Mouse (Mus musculus) ovary, postnatal 10 days (tissue): Measurements from ENCODE around the gene Sox8.

Experiments
- DNase-seq: peaks from one replicate; pipeline ENCODE4 v3.0.0; 2022; ENCODE audit warnings: low spot score

The Sox8 gene

DNA sequence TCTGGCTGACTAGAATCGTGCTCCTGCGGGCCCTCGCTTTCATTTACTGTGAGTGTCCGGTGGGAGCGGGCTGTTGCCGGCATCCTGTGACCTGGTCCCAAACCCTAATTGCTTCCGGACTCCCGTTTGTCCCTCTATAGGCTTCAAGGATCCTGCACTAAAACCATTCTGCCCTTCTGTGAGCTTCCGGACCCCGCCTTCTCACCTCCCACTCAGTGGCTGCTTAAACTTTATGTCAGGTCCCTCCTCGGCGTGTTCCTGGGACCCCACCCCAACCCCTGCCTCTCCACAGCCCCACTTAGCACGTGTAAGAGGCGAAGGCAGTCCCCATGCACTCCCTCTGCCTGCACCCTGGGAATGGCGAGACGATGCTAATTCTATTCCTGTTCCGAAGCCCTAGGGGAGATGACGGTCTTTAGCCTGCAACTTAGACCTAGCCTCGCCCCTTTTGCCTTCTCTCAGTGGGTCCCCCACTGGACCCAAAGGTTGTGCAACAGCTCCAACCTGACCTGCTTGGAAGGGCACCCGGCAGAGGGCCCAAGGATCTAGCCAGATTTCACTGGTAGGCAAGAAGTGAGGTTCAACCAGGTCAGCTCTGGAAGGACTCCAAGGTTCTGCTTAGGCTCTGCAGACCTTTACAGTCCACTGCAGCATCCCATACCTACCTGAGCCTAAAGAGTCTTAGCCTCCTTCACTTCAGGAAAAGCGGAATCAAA lies 9.0 kb upstream of the Sox8 start:
- no peak for DNase-seq

GRCm38 (mm10) chr17:25578920-25579319 lies 8.4 kb upstream of the Sox8 start, which contains the start of gene Lmf1:
TSS of gene Lmf1 (plus strand) at chr17:25579085.
- peak; percentile 78 for DNase-seq

DNA sequence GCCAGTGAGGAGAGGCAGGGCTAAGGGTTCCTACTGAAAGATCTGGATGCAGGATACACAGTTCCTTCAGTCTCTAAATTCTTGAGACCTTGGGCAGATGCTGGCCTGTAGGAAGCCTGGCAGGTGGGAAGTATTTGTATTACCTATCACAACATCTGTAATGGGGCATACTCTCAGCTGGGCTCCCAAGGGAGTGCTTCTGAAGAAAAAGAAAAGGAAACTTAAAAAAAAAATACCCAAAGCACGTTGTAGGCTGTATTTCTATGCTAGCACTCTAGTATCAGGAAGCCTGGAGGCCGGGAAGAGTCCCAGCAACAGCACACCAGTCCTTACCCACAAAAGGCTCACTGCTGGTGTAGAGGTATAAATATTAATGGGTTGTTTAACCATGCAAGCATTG lies 7.2 kb upstream of the Sox8 start:
- no peak for DNase-seq

- no peak for DNase-seq
These were observed 6.8 kb upstream of the Sox8 start for GRCm38 (mm10) chr17:25577263-25577662.

- DNase-seq, result no peak
These were observed 5.5 kb upstream of the Sox8 start for GRCm38 (mm10) chr17:25576034-25576433.

DNA sequence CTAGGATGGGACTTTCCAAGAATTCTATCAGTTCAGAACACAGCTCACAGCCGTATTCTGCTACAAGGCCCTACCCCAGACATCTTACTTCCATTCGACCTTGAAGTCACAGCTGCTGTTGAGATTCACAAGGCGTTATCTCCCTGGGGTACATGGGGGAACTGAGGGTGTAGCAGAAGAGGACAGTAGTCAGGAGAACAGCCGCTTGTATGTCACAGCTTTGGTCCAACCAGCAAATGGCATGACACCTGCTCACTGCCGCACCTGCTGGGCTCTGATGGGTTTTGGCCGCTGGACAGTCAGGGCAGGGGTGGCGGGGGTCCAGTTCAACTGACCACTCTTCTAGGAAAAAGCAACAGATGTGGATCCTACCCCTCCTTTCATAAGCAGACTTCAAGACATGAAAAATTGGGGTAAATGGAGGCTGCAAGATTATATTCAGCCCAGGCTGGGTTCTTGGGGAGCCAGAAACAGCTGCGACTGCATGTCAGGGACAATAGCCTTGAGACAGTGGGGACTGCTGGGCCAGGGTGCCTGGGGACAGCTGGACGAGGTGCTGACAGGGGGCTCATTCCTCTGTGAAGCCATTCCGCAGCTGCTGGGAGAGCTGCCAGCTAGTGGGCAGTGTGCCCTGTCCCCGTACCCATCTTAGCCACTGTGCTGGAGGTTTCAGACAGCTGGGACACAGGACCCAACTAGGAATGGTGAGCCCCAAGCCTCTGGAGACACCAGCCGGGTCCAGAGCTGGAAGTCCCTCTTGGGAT lies 4.9 kb upstream of the Sox8 start:
- DNase-seq, result no peak

DNA sequence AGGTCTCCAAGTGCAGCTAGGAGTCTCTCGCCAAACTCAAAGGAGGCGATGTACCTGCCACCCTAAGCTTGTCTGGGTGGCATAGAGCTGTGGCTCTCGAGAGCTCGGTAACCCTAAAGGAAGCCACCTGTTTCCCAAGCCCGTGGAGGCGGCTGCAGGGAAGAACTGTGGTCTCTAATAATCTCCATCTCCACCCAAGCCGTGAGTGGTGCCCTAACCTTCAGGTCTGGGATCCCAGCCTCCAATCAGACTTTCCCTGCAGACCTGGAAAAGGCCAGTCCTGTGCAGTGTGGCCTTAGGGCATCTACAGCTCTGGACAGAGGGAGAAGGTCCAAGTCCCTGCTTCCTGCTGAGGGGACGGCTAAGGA lies 951 bp upstream of the Sox8 start:
- no peak for DNase-seq

DNA sequence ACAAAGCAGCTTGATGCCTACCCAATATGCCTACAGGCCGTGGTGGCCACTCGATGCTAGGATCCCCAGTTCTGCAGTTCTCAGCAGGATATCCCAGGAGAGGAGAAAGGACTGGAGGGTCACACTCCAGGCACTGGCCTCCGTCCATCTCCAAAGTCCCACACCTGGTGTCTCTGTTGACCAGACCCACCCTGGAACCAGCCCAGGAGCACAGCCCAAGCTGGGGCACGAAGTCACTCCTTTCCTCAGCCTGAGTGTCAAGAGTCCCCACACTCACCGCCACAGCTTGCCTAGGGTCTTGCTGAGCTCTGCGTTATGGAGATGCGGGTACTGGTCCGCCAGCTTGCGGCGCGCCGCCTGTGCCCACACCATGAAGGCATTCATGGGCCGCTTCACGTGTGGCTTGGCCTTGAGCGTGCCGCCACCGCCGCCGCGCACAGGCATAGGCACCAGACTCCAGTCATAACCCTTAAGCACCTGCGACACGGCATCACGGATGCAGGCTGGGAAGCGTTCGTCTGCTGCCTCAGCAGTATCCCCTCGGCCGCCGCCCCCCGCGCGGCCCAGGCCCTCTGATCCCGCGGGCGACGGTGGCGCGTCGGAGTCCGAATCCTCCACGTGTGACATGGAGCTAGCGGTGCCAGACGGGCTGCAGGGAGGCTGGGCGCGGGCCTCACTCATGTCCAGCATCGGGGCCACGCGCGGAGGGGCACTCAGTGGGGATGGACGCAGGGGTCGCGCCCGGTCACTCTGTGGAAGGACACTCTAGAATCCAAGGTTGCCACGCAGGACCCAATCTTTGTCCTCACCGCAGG lies 446 bp downstream of the Sox8 start:
- DNase-seq, result no peak

GRCm38 (mm10) chr17:25568880-25569279 lies 1.6 kb downstream of the Sox8 start:
- no peak for DNase-seq

- no peak for DNase-seq
These were observed 2.3 kb downstream of the Sox8 start for GRCm38 (mm10) chr17:25568206-25568605.

DNA sequence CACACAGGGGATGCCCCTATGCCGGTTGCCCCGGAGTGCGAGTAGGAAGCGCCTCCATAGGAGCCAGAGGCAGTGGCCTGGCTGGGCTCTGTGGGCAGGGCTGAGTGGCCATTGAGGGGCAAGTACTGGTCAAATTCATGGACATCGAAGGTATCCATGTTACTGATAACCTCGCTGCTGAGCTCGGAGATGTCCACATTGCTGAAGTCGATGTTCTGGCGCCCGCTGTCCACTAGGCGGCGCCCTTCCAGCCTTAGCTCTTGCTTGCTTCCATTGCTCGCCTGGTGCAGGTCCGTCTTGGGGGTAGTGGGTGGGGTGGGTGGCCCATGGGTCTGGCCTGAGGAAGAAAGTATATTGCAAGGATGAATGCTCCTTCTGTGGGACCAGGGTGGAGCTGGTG lies 2.7 kb downstream of the Sox8 start:
- no peak for DNase-seq

- DNase-seq, result no peak
These were observed 3.2 kb downstream of the Sox8 start for GRCm38 (mm10) chr17:25567261-25567660.

GRCm38 (mm10) chr17:25565860-25566600 lies 4.5 kb downstream of the Sox8 start:
- DNase-seq, result no peak

DNA sequence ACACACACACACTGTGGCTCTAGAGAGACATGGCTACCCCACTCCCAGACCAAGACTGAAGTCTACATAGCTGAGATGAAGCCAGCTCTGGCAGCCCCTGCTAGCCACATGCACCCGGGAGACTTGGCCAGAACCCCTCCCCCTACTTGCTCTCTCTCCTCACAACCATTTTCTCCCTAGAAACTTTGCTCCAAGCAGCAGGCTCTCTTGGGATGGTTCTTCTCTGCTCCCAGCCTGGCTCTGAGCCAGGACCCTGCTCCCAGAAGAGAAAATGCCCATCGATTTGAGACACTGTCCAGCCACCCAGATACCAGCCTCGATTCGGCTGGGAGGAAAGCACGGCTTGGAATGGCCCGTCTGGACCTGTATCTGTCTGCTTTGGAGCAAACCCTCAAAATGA lies 5.2 kb downstream of the Sox8 start:
- no peak for DNase-seq

- DNase-seq, result no peak
These were observed 6.0 kb downstream of the Sox8 start for GRCm38 (mm10) chr17:25564481-25564880.

DNA sequence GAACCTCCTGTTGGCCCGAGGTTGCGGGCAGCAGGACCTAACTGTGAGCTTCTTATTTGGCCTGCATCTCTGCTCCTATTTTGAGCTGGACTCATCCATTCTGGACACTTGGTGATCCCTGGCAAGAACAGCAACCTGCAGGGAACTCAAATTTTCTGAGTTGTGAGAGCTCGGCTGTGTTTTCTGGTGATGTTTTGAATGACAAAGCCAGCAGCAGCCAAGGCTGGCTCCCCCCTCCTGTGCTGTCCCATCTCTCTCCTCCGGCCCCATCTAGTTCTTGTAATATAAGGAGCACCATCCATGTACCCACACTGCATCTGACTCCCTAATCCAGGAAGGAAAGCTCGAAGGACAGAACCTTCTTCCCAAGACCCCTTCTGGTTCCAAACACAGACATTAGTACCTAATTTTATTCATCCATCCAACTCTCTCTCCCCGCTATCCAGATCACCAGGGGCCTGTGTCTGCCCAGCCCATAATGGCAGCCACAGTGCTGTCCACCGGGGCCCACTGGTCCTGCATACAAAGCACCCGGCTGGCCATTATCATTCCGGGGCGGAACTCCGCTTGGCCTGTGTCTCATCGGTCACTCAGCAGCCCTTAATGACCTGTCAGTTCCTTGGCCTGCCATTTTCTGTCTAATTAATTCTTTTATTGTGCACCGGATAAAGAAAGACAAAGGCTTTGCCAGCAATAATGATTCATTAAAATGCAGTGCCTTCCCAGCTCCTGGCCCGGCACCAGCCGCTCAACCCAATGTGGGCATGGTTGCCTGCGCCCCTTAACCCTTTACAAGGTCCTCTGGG lies 9.1 kb downstream of the Sox8 start:
- no peak for DNase-seq

- no peak for DNase-seq
These were observed 9.8 kb downstream of the Sox8 start for GRCm38 (mm10) chr17:25560554-25561222.

DNA sequence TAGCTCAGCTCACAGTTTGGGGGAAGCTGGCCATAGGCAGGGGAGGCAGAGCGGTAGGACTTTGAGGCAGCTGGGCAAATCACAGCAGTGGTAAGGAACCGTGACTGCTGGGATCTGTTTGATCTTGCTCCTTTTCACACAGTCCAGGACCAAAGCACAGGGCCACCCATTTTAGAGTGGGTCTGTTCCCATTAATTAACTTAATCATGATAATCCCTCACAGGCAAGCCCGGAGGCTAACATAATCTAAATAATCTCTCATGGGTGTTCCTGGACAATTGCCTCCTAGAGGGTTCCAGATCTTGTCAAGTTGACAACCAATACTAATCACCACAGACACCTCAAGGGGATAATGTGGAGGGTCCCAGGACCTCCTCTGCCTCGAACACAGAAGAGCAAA lies 10.9 kb downstream of the Sox8 start:
- DNase-seq, result no peak

GRCm38 (mm10) chr17:25556630-25557354 lies 13.7 kb downstream of the Sox8 start:
- no peak for DNase-seq
